Mouse (Mus musculus): ENCODE results near the gene Abi2. TPM values are rescaled to one million over a fixed set of nuclear protein-coding genes. Genes with fewer than 3 reads are reported as not detected.

Abi2 gene
- 60.0 and 60.5 TPM in 2 replicates for polyA plus RNA-seq (2014; fragmentation: Nextera tagmentation; extraction: Ambion mirVana)

DNA sequence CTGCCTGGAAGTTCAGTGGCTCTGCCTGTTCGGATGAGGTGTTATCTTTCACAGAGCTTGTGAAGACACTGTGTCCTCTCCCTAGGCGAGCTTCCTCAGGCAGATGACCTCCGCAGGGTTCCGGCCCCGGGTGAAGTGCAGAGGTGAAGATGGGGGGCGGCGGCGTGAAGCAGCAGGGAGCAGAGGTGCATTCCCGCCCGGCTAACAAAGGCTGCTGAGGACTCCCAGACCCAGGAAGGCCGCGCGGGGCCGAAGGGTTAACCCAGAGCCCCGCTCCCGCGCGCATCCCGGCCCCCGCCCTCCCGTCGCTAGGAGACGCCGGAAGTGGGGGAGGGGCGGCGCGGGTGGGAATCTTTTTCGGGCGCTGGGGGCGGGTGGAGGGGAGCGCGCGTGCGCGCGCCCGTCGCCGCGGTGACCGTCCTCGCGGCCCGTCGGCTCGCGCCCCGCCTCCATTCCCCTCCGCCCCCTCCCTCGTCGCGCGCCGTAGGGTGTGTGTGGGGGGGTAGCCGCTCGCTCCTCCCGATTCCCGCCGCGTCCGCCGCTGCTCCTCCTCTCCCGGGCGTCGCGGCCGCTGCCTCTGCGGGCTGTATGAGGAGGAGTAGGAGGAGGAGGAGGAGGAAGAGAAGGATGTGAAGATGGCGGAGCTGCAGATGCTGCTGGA lies at the start of gene Abi2:
TSS of gene Abi2 (plus strand) at position 452 of the 661 bp plus-strand sequence.
- 0% methylated on average over 9 of the region's 69 CpGs for WGBS
- Histone ChIP-seq H3K36me3 (ENCODE audit: control insufficient read depth, insufficient read depth, low read length) (no peaks in the 10 kb centered on the region), H3K4me3 (ENCODE audit: low read depth, low read length) (peak within 1 kb of the TSS; percentile 70), H3K9ac (ENCODE audit: low read depth, low read length) (peak within 1 kb of the TSS; percentile 95), H3K4me2 (replicated peaks; ENCODE audit: low read depth, low read length) (peak within 1 kb of the TSS; percentile 55), H3K9me3 (ENCODE audit: control insufficient read depth, low read length) (no peaks in the 10 kb centered on the region), H3K27me3 (ENCODE audit: control insufficient read depth, insufficient read depth, low read length) (no peaks in the 10 kb centered on the region), H3K4me1 (replicated peaks; ENCODE audit: control insufficient read depth, insufficient read depth, low read length) (no peaks in the 10 kb centered on the region), H3K27ac (ENCODE audit: low read depth, low read length) (peak within 1 kb of the TSS; percentile 98)
- peak; percentile 96 for ATAC-seq (ENCODE audit: low FRiP score)
- peak; percentile 99 for DNase-seq (ENCODE audit: low spot score)

DNA sequence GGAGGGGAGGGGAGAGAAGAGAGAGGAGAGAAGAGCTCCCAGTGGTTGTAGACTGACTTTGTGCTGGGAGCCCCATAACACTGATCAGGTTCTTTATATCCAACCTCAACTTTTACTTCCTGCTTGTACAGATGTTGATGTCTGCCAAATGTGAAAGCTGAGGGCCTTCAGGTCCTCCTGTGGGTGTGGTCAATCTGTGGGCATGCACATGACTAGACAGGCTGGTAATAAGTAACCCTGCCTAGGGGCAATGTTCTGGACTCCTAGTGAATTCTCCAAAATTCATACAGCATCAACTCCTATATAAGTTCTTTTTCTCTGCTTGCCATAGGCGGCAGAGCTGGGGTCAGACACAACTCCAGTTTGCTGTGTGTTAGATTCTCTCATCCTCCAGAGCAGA lies 47.8 kb upstream of the Abi2 start:
- Histone ChIP-seq H3K4me2 (replicated peaks; ENCODE audit: low read depth, low read length) (no peak overlapping the region), H3K9ac (ENCODE audit: low read depth, low read length) (no peak overlapping the region), H3K4me3 (ENCODE audit: low read depth, low read length) (no peak overlapping the region), H3K36me3 (ENCODE audit: control insufficient read depth, insufficient read depth, low read length) (no peaks in the 10 kb centered on the region), H3K27me3 (ENCODE audit: control insufficient read depth, insufficient read depth, low read length) (no peaks in the 10 kb centered on the region), H3K27ac (ENCODE audit: low read depth, low read length) (no peak overlapping the region), H3K9me3 (ENCODE audit: control insufficient read depth, low read length) (no peaks in the 10 kb centered on the region), H3K4me1 (replicated peaks; ENCODE audit: control insufficient read depth, insufficient read depth, low read length) (no peaks in the 10 kb centered on the region)
- ATAC-seq (ENCODE audit: low FRiP score) (no peak), DNase-seq (ENCODE audit: low spot score) (no peak)
- 100% methylated on average over 1 of the region's 1 CpGs for WGBS

DNA sequence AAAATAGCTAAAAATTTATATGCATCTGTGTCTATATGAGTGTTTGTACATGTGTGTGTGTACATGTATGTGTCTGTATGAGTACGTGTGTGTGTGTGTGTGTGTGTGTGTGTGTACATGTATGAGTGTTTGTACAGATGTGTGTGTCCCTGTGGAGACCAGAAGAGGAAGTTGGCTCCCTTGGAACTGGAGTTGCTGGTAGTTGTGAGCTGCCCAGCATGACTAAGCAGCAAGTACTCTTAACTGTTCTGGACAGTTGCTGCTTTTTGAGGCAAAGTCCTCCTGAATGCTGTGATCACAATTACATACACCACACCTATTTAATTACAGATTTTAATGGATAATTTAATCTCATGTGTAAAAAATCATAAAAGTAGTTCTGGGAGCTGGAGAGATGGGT lies 32.9 kb upstream of the Abi2 start:
- no peak overlapping the region for H3K4me2 ChIP-seq (replicated peaks; ENCODE audit: low read depth, low read length)
- no peaks in the 10 kb centered on the region for H3K27me3 ChIP-seq (ENCODE audit: control insufficient read depth, insufficient read depth, low read length)
- no peak overlapping the region for H3K4me3 ChIP-seq (ENCODE audit: low read depth, low read length)
- 89% methylated on average over 1 of the region's 1 CpGs for WGBS
- ATAC-seq (ENCODE audit: low FRiP score) (no peak), DNase-seq (ENCODE audit: low spot score) (no peak)
- no peaks in the 10 kb centered on the region; the same call in 1 of the 2 replicates for H3K36me3 ChIP-seq (ENCODE audit: control insufficient read depth, insufficient read depth, low read length)
- H3K9ac ChIP-seq (ENCODE audit: low read depth, low read length), result no peak overlapping the region
- no peak overlapping the region for H3K27ac ChIP-seq (ENCODE audit: low read depth, low read length)
- no peaks in the 10 kb centered on the region for H3K9me3 ChIP-seq (ENCODE audit: control insufficient read depth, low read length)
- no peaks in the 10 kb centered on the region for H3K4me1 ChIP-seq (replicated peaks; ENCODE audit: control insufficient read depth, insufficient read depth, low read length)

DNA sequence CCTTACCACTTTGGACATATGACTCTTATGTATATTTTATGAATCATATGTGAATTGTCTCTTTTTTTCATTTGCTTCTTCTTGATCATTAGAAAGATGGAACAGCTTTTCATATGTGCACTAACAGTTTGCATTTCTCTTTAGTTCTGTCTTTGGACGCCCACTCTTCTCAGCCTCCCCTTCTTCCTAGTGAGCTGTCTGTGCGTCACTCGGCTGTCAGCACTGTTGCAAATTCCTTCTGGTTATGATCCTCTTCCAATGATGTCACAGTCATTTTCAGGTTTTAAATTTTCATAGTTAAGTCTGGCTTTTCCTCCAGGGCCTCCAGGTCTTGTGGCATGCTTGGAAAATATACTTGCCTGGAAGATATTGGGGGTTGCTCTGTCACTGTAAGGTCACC lies 27.5 kb upstream of the Abi2 start:
- no peak overlapping the region for H3K27ac ChIP-seq (ENCODE audit: low read depth, low read length)
- no peak overlapping the region for H3K4me3 ChIP-seq (ENCODE audit: low read depth, low read length)
- DNase-seq (ENCODE audit: low spot score) (no peak), ATAC-seq (ENCODE audit: low FRiP score) (no peak)
- no peaks in the 10 kb centered on the region for H3K9me3 ChIP-seq (ENCODE audit: control insufficient read depth, low read length)
- H3K36me3 ChIP-seq (ENCODE audit: control insufficient read depth, insufficient read depth, low read length), result no peaks in the 10 kb centered on the region
- no peak overlapping the region for H3K9ac ChIP-seq (ENCODE audit: low read depth, low read length)
- no peaks in the 10 kb centered on the region for H3K27me3 ChIP-seq (ENCODE audit: control insufficient read depth, insufficient read depth, low read length)
- 99% methylated on average over 3 of the region's 3 CpGs for WGBS
- no peaks in the 10 kb centered on the region for H3K4me1 ChIP-seq (replicated peaks; ENCODE audit: control insufficient read depth, insufficient read depth, low read length)
- H3K4me2 ChIP-seq (replicated peaks; ENCODE audit: low read depth, low read length), result no peak overlapping the region

DNA sequence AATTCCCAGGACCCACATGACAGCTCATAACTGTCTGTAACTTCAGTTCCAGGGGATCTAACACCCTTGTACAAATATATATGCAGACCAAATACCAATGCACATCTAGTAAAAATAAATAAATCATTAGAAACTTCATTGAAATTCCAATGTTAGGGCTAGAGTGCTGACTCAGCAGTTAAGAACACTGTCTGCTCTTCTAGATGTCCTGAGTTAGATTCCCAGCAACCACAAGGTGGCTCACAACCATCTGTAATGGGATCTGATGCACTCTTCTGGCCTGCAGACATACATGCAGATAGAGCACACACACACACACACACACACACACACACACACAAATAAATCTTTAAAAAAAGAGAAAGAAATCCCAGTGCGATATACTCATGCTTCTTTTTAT lies 4.6 kb upstream of the Abi2 start:
- no peak overlapping the region for H3K4me3 ChIP-seq (ENCODE audit: low read depth, low read length)
- no peaks in the 10 kb centered on the region for H3K36me3 ChIP-seq (ENCODE audit: control insufficient read depth, insufficient read depth, low read length)
- no peak overlapping the region for H3K9ac ChIP-seq (ENCODE audit: low read depth, low read length)
- no peaks in the 10 kb centered on the region for H3K4me1 ChIP-seq (replicated peaks; ENCODE audit: control insufficient read depth, insufficient read depth, low read length)
- WGBS, result 94% methylated on average over 1 of the region's 1 CpGs
- no peak overlapping the region for H3K4me2 ChIP-seq (replicated peaks; ENCODE audit: low read depth, low read length)
- H3K27me3 ChIP-seq (ENCODE audit: control insufficient read depth, insufficient read depth, low read length), result no peaks in the 10 kb centered on the region
- no peak for ATAC-seq (ENCODE audit: low FRiP score)
- H3K27ac ChIP-seq (ENCODE audit: low read depth, low read length), result no peak overlapping the region
- peak; percentile 10 for DNase-seq (ENCODE audit: low spot score)
- no peaks in the 10 kb centered on the region for H3K9me3 ChIP-seq (ENCODE audit: control insufficient read depth, low read length)

DNA sequence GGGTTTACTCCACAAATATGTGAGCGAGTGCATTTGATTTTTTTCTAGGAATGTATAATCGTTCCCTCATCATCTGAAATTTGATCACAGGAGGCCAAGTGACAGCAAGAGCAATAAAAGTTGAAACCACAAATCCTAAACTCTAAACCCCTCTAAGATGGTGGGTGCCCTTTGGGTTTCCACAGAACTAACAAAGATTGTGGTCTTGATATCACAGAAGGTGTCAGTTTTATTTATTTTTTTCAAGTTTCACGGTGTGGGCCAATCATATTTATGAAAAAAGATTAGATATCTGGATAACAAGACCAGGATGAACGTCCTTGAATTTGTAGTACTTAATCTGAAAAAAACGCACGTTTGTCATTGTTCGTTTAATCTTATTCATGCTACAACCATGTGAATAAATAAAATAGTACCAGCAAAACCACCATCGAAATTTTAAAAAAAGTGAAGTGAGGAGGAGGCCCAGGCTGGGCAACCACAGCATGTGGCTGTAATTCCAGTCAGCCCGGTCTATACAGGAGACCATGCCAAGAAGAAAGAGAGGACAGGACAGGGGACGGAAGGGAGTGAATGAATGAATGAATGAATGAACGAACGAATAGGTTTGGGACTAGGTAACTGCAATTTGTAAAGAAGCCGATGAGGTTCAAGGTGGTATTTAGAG lies 785 bp upstream of the Abi2 start:
- peak; percentile 72 for ATAC-seq (ENCODE audit: low FRiP score)
- H3K27me3 ChIP-seq (ENCODE audit: control insufficient read depth, insufficient read depth, low read length), result no peaks in the 10 kb centered on the region
- H3K4me2 ChIP-seq (replicated peaks; ENCODE audit: low read depth, low read length), result peak overlapping the region; percentile 55
- peak overlapping the region; percentile 70 for H3K4me3 ChIP-seq (ENCODE audit: low read depth, low read length)
- peak overlapping the region; percentile 98 for H3K27ac ChIP-seq (ENCODE audit: low read depth, low read length)
- H3K9ac ChIP-seq (ENCODE audit: low read depth, low read length), result peak overlapping the region; percentile 95
- DNase-seq (ENCODE audit: low spot score), result peak; percentile 4
- no peaks in the 10 kb centered on the region for H3K36me3 ChIP-seq (ENCODE audit: control insufficient read depth, insufficient read depth, low read length)
- H3K9me3 ChIP-seq (ENCODE audit: control insufficient read depth, low read length), result no peaks in the 10 kb centered on the region
- no peaks in the 10 kb centered on the region for H3K4me1 ChIP-seq (replicated peaks; ENCODE audit: control insufficient read depth, insufficient read depth, low read length)
- WGBS, result 23% methylated on average over 13 of the region's 13 CpGs

DNA sequence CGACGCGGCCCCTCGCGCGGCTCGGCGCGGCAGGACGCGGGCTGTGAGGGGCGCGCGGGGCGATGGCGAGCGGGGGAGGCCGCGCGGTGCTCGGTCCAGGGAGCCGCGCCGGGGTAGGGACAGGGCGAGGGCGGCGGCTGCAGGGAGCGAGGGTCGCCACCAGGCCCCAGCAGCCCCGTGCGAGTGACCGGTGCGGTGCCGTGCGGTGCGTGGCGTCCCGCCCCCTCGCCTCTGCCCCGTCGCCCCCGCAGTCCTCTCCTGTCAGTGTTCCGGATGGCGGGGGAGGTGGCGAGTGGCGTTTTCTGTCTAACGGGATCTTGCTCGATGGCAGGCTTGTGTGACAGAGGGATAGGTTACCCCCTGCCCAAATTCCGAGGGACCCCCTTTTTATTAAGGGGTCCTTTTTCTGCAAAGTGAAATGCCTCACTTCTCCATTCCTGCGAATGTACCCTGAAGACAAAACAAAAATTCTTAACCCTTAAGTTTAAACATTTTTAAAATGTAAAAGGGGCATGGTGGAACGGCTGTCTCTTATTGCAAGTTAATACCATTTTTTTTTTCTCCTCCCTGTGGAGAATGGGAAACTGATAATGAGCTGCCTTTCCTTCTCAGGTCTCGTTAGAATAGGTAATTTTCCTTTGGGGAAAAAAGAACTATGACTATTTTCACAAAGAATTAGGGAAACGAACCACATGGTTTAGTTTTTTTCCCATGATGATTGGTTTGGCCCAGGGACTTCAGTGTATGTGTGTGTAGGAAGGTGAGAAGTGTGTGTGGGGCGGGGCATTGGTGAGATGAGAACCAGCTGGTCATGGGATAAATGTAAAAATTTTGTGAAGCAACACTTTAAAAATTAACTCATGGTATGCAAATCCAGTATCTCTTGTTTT lies 754 bp downstream of the Abi2 start:
- Histone ChIP-seq H3K27ac (ENCODE audit: low read depth, low read length) (peak overlapping the region; percentile 98), H3K9me3 (ENCODE audit: control insufficient read depth, low read length) (no peaks in the 10 kb centered on the region), H3K4me1 (replicated peaks; ENCODE audit: control insufficient read depth, insufficient read depth, low read length) (no peaks in the 10 kb centered on the region), H3K4me3 (ENCODE audit: low read depth, low read length) (peak overlapping the region; percentile 70), H3K9ac (ENCODE audit: low read depth, low read length) (peak overlapping the region; percentile 95), H3K27me3 (ENCODE audit: control insufficient read depth, insufficient read depth, low read length) (no peaks in the 10 kb centered on the region), H3K4me2 (replicated peaks; ENCODE audit: low read depth, low read length) (peak overlapping the region; percentile 43), H3K36me3 (ENCODE audit: control insufficient read depth, insufficient read depth, low read length) (no peaks in the 10 kb centered on the region)
- DNase-seq (ENCODE audit: low spot score) (peak; percentile 34), ATAC-seq (ENCODE audit: low FRiP score) (peak; percentile 87)
- 2% methylated on average over 48 of the region's 54 CpGs for WGBS

DNA sequence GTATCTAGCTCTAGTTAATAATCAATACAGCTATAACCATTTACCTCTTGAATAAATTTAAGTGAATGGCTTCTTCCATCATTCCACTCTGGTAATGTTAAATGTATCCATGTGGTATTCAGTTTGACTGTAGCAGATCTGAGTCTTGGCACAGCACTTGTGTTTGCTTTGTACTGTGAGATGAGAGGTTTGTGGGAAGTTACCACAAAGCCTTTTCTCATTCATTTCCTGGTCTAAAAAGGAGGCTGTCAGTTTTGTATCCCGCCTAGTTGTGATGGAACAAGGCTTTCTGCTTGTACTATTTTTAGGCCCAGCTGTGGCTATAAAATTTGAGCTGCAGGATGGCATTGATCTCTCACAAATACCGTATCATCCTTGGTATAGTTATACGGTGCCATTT lies 7.3 kb downstream of the Abi2 start:
- ATAC-seq (ENCODE audit: low FRiP score), result no peak
- WGBS, result 72% methylated on average over 3 of the region's 3 CpGs
- H3K9ac ChIP-seq (ENCODE audit: low read depth, low read length), result no peak overlapping the region
- H3K27ac ChIP-seq (ENCODE audit: low read depth, low read length), result no peak overlapping the region
- no peak for DNase-seq (ENCODE audit: low spot score)
- H3K4me1 ChIP-seq (replicated peaks; ENCODE audit: control insufficient read depth, insufficient read depth, low read length), result no peaks in the 10 kb centered on the region
- H3K36me3 ChIP-seq (ENCODE audit: control insufficient read depth, insufficient read depth, low read length), result no peaks in the 10 kb centered on the region
- H3K27me3 ChIP-seq (ENCODE audit: control insufficient read depth, insufficient read depth, low read length), result no peaks in the 10 kb centered on the region
- H3K4me2 ChIP-seq (replicated peaks; ENCODE audit: low read depth, low read length), result no peak overlapping the region
- no peaks in the 10 kb centered on the region for H3K9me3 ChIP-seq (ENCODE audit: control insufficient read depth, low read length)
- H3K4me3 ChIP-seq (ENCODE audit: low read depth, low read length), result no peak overlapping the region

All from hindbrain, embryonic 11.5 days (tissue).